Mouse (Mus musculus) kidney, adult 11 months (tissue): Measurements from ENCODE around the gene Polr2j.
"Not testable (repeated sequence)": the region's sequence is repeated elsewhere in the genome, so short reads cannot be mapped to it uniquely, and the experiment has no call there.

Source experiments
- DNase-seq: peaks from one replicate; pipeline ENCODE4 v3.0.0; 2022

The Polr2j gene

GRCm38 (mm10) chr5:136109042-136109441, 7.4 kb upstream of the Polr2j start:
- DNase-seq: no peak

DNA sequence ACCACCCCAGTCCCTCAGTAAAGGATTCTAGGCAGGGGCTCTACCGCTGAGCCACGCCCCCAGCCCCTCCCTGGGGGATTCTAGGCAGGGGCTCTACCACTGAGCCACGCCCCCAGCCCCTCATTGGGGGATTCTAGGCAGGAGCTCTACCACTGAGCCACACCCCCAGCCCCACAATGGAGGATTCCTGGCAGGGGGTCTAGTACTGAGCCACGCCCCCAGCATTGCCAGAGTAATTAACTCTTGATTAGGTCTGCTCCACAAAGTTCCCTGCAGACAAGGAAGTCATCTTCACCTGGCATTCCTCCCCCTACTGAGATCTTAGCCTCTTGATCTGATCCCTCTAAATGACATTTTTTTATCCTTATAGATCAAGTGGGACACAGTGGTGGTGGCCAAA, 2.9 kb upstream of the Polr2j start:
- DNase-seq: not testable (repeated sequence)

DNA sequence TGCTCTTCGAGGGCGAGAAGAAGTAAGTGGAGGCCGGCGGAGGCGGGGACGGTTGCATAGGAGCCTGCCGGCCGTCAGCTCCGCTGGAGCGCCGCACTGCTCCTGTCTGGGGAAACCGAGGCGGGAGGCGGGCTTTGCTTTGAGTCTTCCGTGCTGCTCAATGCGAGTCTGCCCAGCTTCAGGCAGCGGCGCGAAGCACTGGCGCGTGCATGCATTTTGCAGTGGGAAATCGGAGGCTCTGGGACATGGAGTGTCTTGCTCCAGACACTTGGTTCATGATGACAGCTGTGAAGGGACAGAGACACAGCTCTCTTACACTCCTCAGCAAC, 317 bp downstream of the Polr2j start:
- DNase-seq: no peak

GRCm38 (mm10) chr5:136122165-136122564, 5.7 kb downstream of the Polr2j start:
- DNase-seq: no peak

DNA sequence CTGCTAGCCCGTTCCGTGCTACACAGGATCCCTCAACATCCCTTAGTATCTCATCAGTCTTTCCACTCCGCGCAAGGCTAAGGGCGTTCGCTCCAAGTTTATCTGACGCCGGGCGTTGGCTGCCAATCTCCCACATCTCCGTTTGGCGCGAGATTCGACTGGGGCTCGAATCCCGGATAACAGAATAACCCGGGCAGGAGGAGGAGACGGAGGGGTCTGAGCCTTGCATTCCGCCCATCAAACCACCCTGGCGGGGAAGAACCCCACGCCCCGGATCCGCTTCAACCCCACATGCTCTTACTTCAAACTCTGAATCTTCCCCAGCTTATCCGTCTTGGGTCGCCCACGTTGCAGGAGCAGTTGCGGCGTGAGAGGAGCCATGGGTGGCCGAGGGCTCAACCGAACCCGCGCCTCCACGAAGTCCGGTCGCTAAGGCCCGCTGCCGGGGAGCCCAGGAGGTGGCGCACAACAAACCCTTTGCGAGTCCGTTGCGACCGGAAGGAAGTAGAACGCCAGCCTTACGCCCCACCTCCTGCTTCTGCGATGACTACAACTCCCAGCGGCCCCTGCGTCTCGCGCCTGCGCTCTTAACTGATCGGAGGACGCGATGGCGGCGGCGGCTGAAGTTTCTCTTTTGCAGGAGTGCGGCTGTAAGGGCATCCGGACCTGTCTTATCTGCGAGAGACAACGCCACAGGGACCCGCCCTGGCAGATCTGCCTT, 19.3 kb downstream of the Polr2j start, which contains the start of the genes Lrwd1 and Alkbh4:
Gene Lrwd1, minus strand, starts transcription at position 504 of the 721 bp plus-strand sequence.
Gene Alkbh4, plus strand, starts transcription at position 576 of the 721 bp plus-strand sequence.
- peak; percentile 95 for DNase-seq

DNA sequence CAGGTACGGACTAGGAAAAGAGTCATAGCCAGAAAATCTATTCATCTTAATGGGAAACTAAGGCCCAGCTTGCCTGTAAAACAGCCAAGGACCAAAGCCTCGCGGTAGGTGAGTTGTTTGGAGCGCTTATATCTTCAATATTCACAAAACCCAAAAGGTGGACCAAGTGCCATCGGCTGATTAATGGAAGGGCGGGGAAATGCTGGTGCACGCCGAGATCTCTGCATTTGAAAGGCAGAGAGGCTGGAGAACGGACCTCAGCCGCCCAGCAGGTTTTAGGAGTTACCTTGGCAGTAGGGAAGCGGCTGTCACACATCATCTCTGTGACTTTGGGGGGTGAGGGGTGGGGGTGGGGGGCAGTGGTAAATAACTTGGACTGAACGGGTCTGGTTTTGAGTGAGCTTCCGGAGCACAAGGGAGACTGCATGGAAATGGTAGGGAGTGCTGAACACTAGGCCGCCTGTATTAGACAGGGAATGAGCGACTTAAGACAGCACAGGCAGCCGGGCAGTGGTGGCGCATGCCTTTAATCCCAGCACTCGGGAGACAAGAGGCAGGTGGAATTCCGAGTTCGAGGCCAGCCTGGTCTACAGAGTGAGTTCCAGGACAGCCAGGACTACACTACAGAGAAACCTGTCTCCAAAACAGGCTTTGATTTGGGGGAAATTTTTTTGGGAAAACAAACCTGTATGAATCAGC, 20.0 kb downstream of the Polr2j start:
- DNase-seq: no peak

GRCm38 (mm10) chr5:136137658-136138274, 21.3 kb downstream of the Polr2j start:
- DNase-seq: no peak

DNA sequence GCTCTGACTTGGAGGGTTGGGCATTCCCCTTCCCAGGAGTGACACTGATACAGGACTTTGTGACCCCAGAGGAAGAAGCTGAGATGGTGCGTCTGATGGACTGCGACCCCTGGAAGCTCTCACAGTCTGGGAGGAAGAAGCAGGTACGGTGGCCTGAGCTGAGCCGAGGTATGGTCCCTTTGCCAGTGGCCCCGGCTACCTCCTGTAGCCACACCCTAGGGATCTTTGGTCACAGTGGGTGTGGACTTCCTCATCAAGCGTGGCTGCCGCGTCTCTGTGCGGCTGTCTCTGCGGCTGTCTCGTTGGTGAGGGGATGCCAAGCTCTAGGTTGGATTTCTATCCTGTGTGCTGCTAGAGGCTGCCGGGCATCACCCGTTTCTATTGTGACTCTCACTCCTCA, 23.0 kb downstream of the Polr2j start:
- no peak for DNase-seq

- DNase-seq: no peak
Measured at GRCm38 (mm10) chr5:136140057-136140482, 23.6 kb downstream of the Polr2j start.

GRCm38 (mm10) chr5:136142746-136143145, 26.3 kb downstream of the Polr2j start:
- DNase-seq: no peak

DNA sequence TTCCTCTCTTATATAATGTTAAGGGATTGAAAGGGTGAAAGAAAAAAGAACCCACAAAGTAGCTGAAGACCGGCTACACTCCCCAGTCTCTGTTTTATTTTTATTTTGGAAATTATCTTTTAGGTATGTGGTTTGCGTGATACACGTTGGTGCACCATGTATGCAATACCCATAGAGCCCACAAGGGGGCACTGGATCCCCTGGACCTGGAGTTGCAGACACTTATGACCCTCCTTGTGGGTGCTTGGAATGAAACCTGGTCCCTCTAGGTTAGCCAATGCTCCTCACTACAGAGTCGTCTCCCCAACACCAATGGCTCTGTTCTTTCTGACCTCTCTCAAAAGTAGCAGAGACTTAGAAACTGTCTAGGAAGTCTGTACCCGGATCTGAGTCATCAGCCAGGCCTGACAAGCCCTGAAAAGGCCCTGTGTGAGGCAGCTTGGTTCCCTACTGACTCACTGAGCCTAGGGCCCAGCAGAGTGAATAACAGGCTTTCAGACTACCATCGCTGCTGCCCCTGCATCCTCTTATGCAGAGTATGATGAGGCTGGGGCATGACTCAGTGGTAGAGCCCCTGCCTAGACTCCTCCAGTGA, 26.8 kb downstream of the Polr2j start:
- no peak for DNase-seq

DNA sequence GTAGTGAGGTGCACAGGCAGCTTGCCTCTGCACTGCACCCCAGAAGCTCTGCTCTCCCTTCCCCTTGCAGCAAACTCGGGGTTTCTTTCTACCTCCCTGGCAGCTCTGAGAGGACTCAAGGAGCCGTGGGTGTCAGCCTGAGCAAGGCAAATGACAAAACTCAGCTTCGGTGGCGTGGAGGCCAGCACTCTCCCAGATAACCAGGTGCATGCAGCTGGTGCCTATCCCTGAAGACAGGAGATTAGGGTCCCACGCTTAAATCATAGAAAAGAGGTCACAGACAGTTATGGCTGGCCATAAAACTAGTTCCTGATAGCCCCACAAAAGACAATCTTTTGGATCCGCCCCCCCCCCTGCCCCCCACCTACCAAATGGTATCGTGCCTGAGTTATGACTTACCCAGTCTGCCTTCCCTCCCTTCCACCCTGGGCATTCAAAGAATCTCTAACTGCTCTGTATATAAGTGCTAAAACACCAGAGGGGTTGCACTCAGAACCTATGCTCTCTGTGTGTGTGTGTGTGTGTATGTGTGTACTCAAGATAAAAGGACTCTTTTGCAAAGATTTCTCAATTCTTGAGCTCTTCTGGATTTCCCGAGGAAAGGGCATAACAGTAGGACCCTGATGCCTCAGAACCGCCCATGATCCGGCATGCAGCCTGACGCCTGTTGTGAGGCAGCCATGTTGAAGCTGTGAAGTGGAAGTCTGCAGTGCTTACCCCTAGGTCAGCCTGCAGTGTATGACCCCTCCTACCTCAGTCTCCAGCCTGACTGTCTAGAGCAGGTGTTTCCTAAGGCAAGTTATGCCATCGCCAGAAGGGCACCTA, 28.4 kb downstream of the Polr2j start:
- no peak for DNase-seq

DNA sequence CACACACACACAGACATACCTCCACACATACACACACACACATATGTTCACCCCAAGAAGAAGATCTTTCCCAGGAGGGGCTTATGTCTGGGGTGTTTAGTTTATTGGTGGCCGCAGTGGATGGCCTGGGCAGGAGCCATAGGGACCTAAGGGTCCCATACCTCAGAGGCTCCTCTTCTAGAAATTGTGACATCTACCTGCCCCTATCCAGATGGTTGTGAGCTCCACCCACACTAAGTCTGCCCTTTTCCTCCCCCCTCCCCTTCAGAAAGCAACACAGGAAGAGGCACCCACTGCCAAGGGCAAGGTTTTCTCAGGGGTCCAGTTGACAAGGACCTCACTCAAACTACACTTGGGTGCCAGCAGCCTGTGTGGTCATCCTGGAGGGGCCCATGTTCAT, 30.5 kb downstream of the Polr2j start:
- DNase-seq: no peak

DNA sequence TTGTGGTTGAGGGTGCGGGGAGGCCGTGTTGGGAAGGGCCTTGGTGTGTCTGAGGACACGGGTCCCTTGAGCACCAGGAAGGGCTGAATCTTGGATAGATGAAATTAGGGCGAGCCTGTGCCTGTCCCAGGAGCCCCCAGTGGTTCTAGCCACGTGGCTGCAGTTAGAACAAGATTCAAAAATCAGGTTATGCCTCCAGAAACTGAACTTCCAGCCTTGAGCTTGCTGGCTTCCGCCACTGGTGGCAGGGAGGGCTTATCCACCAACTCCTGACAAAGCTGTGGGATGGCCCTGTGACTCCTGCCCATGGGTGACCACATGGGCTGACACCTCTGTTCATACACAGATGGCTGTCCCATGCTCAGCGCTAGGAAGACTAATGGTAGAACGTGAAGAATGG, 31.3 kb downstream of the Polr2j start:
- no peak for DNase-seq

GRCm38 (mm10) chr5:136149134-136149576, 32.7 kb downstream of the Polr2j start:
- DNase-seq: not testable (repeated sequence)

DNA sequence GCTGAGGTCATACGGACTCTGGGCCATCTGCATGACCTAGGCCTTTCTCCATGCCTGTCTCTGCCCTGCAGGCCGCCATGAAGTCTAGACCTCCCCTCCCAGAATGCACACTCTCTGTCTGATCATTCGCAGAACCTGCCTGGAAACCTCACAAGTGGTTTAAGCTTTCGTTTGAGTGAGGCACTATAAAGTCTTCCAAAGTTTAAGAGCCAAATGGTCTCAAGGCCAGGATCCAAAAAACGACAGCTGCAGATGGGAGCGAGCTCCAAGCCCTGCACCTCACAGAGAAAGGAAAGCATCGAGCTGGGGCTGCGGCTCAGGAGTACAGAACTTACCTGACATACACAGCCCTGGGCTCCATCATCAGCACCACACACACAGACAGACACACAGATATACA, 35.9 kb downstream of the Polr2j start:
- no peak for DNase-seq

DNA sequence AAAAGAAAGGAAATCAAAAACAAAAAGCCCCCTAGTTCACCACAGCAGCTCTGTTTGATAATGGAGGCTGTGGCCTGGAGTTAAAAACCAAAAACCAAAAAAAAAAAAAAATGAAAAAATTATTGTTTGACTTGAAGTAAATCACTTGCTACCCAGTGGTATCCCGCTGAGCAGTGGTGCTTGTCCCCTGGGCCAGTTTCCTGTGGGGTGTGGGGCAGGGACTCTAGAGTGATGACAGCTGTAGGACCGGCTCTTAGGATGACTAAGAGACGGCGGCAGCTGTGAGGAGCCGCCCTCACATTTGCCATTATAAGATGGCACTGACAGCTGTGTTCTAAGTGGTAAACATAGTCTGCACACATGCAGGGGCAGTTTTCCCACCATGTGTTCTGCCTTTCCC, 39.0 kb downstream of the Polr2j start:
- DNase-seq: no peak

DNA sequence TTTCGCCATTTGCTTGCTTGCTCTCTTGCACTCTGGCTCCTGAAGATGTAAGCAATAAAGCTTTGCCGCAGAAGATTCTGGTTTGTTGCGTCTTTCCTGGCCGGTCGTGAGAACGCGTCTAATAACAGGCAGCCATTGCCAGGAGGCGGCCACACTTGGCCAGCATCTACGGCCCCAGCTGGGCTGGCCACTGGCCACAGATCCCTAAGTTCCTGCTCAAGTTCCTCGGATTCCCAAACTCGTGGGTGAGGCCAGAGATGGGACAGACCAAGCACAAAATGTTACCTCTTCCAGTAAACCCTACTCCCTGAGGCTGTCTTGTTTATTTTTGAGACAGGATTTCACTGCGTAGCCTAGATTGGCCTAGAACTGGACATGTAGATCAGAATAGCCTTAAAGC, 43.7 kb downstream of the Polr2j start:
- DNase-seq: not testable (repeated sequence)

DNA sequence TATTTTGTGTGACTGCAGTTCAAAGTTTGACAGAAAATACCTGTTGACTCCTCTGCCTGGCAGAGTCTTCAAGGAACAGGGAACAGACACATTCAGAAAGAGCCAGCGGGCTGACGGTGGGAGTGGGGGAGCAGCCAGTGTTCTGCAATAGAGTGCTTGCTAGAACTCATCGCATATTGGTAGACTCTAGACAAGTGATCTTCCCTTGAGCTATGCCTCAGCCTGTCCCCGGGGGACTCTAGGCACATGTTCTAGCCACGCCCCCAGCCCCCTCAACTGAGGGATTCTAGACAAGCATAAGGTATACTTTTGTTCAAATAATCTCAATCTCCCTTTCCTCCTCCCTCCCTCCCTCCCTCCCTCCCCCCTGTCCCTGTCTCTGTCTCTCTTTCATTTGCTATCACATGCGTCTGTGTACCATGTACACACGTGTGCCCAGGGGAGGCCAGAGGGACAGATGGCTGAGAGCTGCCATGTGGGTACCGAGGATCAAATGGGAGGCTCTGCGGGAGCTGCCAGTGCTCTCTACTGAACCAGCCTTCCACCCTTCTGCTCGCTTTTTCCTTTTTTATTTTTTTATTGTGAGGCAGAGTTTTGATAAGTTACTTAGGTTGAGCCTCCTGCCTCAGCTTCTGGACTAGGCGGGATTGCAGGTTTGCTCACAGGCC, 47.5 kb downstream of the Polr2j start:
- no peak for DNase-seq

DNA sequence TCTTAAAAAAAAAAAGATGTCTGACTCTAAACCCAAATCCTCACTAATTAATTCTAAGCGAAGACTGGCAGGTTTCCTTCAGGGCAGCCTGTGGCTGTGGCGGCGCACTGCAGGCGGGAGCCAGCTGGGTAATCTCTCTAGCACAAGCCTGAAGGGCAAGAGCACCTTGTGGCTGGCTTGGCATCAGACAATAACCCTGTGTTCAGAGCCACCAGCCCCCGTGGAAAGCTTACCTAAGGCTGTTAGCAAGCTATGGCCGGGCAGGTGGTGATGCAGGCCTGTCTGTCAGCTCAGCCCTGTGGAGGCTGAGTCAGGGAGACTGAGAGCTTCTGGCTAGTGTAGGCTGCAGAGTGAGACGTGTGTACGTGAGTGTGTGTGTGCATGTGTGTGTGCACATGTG, 48.8 kb downstream of the Polr2j start:
- no peak for DNase-seq

DNA sequence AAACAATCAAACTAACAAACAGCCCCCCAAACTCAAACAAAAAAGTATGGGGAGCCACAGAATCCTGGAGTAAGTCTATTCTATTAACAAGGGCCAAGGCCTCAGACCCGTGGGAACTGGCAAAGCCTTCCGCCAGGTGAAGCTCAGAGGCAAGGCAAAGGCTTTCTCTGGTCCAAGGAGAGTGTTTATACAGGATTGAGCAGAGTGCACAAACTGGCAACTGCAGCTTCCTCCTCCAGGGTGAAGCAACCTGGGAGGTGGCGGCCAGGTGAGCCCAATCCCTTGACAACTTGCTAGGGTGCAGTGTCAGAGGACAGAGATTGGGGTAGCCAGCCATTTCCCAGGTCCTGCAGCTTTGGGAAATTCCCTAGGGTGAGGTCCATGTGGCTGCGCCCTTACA, 50.9 kb downstream of the Polr2j start:
- no peak for DNase-seq

DNA sequence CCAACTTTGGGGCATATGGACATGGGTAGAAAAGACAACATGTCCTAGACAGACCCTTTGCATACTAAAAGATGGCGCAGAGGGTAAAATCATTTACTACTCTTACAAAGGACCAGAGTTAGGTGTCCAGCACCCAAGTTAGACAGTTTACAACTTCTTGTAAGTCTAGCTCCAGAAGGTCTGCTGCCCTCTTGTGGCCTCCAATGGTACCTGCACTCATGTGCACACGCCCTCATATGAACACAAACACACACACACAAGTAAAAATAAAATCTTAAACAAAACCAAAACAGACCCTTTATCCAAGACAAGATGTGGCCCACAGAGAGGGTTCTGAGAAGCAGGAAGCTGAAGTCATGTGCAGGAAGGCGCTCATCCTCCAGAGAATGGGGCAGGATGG, 51.6 kb downstream of the Polr2j start:
- no peak for DNase-seq
